Mouse (Mus musculus) stomach, embryonic 15.5 days (tissue): ENCODE data around the gene Mboat1. TPM values are rescaled to one million over a fixed set of nuclear protein-coding genes. Genes with fewer than 3 reads are reported as not detected.

ENCODE experiments used
- ATAC-seq: fragments of 200-750 bp; cut with Nextera tagmentation; 2 replicates; pipeline ENCODE4 v1.8.0; 2017; ENCODE audit warnings: low read depth, moderate number of reproducible peaks, moderate TSS enrichment; ENCODE audit not compliant: insufficient read depth, low FRiP score
- H3K27ac ChIP-seq: fragments of 300-500 bp; sonication (generic); 2 replicates; pipeline ENCODE4 v1.5.1; 2015; ENCODE audit warnings: mild to moderate bottlenecking, inconsistent platforms
- H3K27me3 ChIP-seq: fragments of 300-500 bp; sonication (generic); replicated peaks from 2 replicates; pipeline ENCODE4 v1.6.1; 2015; ENCODE audit warnings: inconsistent platforms
- H3K36me3 ChIP-seq: fragments of 300-500 bp; sonication (generic); 2 replicates; pipeline ENCODE4 v1.6.1; 2015; ENCODE audit warnings: inconsistent platforms
- H3K4me1 ChIP-seq: fragments of 300-500 bp; sonication (generic); 2 replicates; pipeline ENCODE4 v1.6.1; 2015; ENCODE audit warnings: inconsistent platforms
- H3K4me2 ChIP-seq: fragments of 300-500 bp; sonication (generic); 2 replicates; pipeline ENCODE4 v1.6.1; 2015; ENCODE audit warnings: mild to moderate bottlenecking, inconsistent platforms
- H3K4me3 ChIP-seq: fragments of 300-500 bp; sonication (generic); replicated peaks from 2 replicates; pipeline ENCODE4 v1.5.1; 2015; ENCODE audit warnings: inconsistent platforms
- H3K9ac ChIP-seq: fragments of 300-500 bp; sonication (generic); 2 replicates; pipeline ENCODE4 v1.6.1; 2015; ENCODE audit warnings: inconsistent platforms
- H3K9me3 ChIP-seq: fragments of 300-500 bp; sonication (generic); 2 replicates; pipeline ENCODE4 v1.6.1; 2016; ENCODE audit warnings: inconsistent platforms
- WGBS: fragments of 180-500 bp; shearing (Covaris S2); methylation state at CpG from one replicate; pipeline ENCODE4 v1.1.7; 2015; 5-methylcytosine and 5-hydroxymethylcytosine counted together
- polyA plus RNA-seq: library from polyadenylated mRNA; unstranded; fragments of >200 nt; fragmentation: Nextera tagmentation; extraction: Ambion mirVana; gene quantifications from 2 replicates; pipeline ENCODE4 v1.2.1, GENCODE M21; 2015

Mboat1 gene
- polyA plus RNA-seq, 1 experiment from 2014 or later: 54.3 TPM

GRCm38 (mm10) chr13:30154264-30154663, 18.0 kb downstream of the Mboat1 start:
- Histone ChIP-seq H3K27ac (no peak overlapping the region), H3K4me1 (no peaks in the 10 kb centered on the region), H3K36me3 (no peaks in the 10 kb centered on the region), H3K4me2 (no peak overlapping the region), H3K4me3 (no peak overlapping the region), H3K9ac (no peak overlapping the region), H3K27me3 (no peaks in the 10 kb centered on the region), H3K9me3 (no peaks in the 10 kb centered on the region)
- no peak for ATAC-seq
- 80% methylated on average over 4 of the region's 4 CpGs for WGBS

DNA sequence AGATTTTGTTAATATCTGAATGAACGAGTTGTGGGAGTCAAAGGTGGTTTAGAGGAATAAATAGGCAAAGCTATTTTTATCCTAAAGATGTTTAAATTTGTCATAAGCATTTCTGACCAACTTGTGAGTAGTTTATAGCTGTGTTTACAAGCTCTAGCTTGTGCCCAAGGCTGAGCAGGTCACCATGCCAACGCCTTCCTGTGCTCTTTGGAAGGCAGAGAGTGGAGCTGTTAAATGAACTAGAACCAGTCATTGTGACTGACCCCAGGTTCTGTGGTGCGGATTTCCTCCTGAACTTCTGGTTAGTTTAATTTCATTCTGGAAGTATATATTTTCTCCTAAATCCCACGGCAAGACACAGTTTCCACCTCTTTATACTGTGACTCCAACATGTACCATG, 23.3 kb downstream of the Mboat1 start:
- Histone ChIP-seq H3K27ac (no peak overlapping the region), H3K36me3 (no peaks in the 10 kb centered on the region; the same call in 1 of the 2 replicates), H3K4me1 (no peaks in the 10 kb centered on the region), H3K27me3 (no peaks in the 10 kb centered on the region), H3K9ac (no peak overlapping the region), H3K9me3 (no peaks in the 10 kb centered on the region), H3K4me2 (no peak overlapping the region), H3K4me3 (no peak overlapping the region)
- no peak for ATAC-seq
- WGBS: 75% methylated on average over 4 of the region's 4 CpGs

DNA sequence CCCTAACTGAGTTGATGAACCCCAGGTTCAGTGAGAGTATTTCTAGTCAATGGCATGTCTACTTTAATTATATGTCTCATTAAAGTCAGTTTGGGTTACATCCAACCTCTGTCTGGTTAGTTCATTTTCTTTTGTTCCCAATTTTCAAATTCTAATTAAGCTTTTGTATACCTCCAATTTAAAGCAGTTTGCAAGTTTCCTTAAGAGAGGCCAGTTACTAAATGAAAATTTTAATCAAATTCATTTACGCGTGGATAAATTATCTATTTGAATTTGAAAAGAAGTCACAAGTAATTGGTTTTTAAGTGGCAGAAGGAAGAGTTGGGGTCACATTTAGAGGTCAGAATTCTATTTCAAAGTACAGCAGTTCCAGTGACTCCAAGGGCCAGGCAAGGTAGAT, 27.2 kb downstream of the Mboat1 start:
- no peak overlapping the region for H3K4me3 ChIP-seq
- H3K27ac ChIP-seq: no peak overlapping the region
- H3K9ac ChIP-seq: no peak overlapping the region
- no peaks in the 10 kb centered on the region for H3K27me3 ChIP-seq
- no peak overlapping the region for H3K4me2 ChIP-seq
- no peaks in the 10 kb centered on the region for H3K9me3 ChIP-seq
- no peaks in the 10 kb centered on the region; the same call in 1 of the 2 replicates for H3K36me3 ChIP-seq
- no peak for ATAC-seq
- 94% methylated on average over 2 of the region's 2 CpGs for WGBS
- H3K4me1 ChIP-seq: no peaks in the 10 kb centered on the region

GRCm38 (mm10) chr13:30166138-30167090, 30.1 kb downstream of the Mboat1 start:
- H3K27me3 ChIP-seq: no peaks in the 10 kb centered on the region
- H3K4me3 ChIP-seq: no peak overlapping the region
- no peak overlapping the region for H3K27ac ChIP-seq
- H3K9me3 ChIP-seq: no peaks in the 10 kb centered on the region
- WGBS: 63% methylated on average over 13 of the region's 14 CpGs
- no peak for ATAC-seq
- H3K9ac ChIP-seq: no peak overlapping the region
- no peaks in the 10 kb centered on the region for H3K4me1 ChIP-seq
- H3K36me3 ChIP-seq: no peaks in the 10 kb centered on the region; the same call in 1 of the 2 replicates
- H3K4me2 ChIP-seq: no peak overlapping the region

DNA sequence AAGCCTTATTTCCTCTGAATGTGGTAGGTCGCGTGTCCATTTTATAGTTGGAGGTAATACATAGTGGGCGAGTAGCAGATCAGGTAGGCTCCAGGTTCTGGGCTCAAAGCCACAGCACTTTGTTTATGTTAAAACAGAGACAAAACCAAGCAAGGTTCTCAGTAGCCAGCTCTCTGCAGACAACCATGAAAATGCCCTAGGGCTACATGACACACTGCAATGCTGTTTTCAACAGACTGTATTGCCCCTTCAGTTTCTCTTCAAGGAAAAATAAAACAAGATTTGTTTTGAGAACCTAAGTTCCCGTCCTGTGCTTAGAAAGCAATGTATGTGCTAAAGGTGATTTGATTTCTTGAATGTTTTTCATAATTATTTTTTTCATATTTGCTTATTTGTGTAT, 31.2 kb downstream of the Mboat1 start:
- Histone ChIP-seq H3K27ac (no peak overlapping the region), H3K4me1 (no peaks in the 10 kb centered on the region), H3K9me3 (no peaks in the 10 kb centered on the region), H3K4me2 (no peak overlapping the region), H3K9ac (no peak overlapping the region), H3K36me3 (no peaks in the 10 kb centered on the region; the same call in 1 of the 2 replicates), H3K4me3 (no peak overlapping the region), H3K27me3 (no peaks in the 10 kb centered on the region)
- ATAC-seq: no peak
- 78% methylated on average over 4 of the region's 4 CpGs for WGBS

- ATAC-seq: no peak
- no peak overlapping the region for H3K27ac ChIP-seq
- 72% methylated on average over 4 of the region's 4 CpGs for WGBS
These were observed 32.5 kb downstream of the Mboat1 start for GRCm38 (mm10) chr13:30168803-30169202.

GRCm38 (mm10) chr13:30170061-30170460, 33.8 kb downstream of the Mboat1 start:
- ATAC-seq: no peak
- Histone ChIP-seq H3K36me3 (no peaks in the 10 kb centered on the region), H3K4me1 (no peaks in the 10 kb centered on the region), H3K9me3 (no peaks in the 10 kb centered on the region), H3K27ac (no peak overlapping the region), H3K4me3 (no peak overlapping the region), H3K4me2 (no peak overlapping the region), H3K9ac (no peak overlapping the region), H3K27me3 (no peaks in the 10 kb centered on the region)
- WGBS: 62% methylated on average over 6 of the region's 6 CpGs

More at GRCm38 (mm10) chr13:30168803-30169202, 32.5 kb downstream of the Mboat1 start:
- H3K4me3 ChIP-seq: no peak overlapping the region
- no peak overlapping the region for H3K4me2 ChIP-seq
- no peaks in the 10 kb centered on the region for H3K9me3 ChIP-seq
- no peaks in the 10 kb centered on the region for H3K36me3 ChIP-seq
- no peaks in the 10 kb centered on the region for H3K4me1 ChIP-seq
- H3K9ac ChIP-seq: no peak overlapping the region
- no peaks in the 10 kb centered on the region for H3K27me3 ChIP-seq

- no peaks in the 10 kb centered on the region for H3K9me3 ChIP-seq
- ATAC-seq: no peak
- no peak overlapping the region for H3K4me2 ChIP-seq
- no peak overlapping the region for H3K4me3 ChIP-seq
- H3K27ac ChIP-seq: no peak overlapping the region
- no peaks in the 10 kb centered on the region for H3K27me3 ChIP-seq
- no peak overlapping the region for H3K9ac ChIP-seq
- WGBS: 83% methylated on average over 4 of the region's 4 CpGs
- H3K36me3 ChIP-seq: no peaks in the 10 kb centered on the region
- H3K4me1 ChIP-seq: no peaks in the 10 kb centered on the region
These were observed 38.3 kb downstream of the Mboat1 start for GRCm38 (mm10) chr13:30174586-30174985.

DNA sequence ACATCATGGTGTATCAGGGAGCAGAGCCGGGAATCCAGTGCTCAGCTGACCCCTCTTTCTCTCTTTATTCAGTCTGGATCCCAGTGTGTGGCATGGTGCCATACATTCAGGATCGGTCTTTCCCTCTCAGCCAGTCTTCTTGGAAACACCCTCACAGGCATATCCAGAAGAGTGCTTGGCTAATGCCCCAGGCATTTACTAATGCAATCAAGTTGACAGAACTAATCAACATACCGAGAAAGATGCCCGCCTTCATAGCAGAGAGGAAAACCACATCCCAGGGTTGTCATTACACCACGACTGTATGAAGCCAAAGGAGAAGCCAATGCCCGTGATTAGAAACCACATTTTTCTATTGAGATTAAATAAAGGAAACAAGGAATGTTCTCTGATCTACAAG, 41.1 kb downstream of the Mboat1 start:
- Histone ChIP-seq H3K4me2 (no peak overlapping the region), H3K36me3 (no peaks in the 10 kb centered on the region), H3K27ac (no peak overlapping the region), H3K27me3 (no peaks in the 10 kb centered on the region), H3K9me3 (no peaks in the 10 kb centered on the region), H3K9ac (no peak overlapping the region), H3K4me3 (no peak overlapping the region), H3K4me1 (no peaks in the 10 kb centered on the region)
- WGBS: 74% methylated on average over 6 of the region's 6 CpGs
- ATAC-seq: no peak

- Histone ChIP-seq H3K27me3 (no peaks in the 10 kb centered on the region), H3K9me3 (no peaks in the 10 kb centered on the region), H3K4me1 (no peaks in the 10 kb centered on the region), H3K36me3 (no peaks in the 10 kb centered on the region), H3K27ac (peak overlapping the region; percentile 71; the same call in 1 of the 2 replicates), H3K9ac (no peak overlapping the region), H3K4me3 (no peak overlapping the region), H3K4me2 (no peak overlapping the region)
- 72% methylated on average over 6 of the region's 6 CpGs for WGBS
- ATAC-seq: no peak
These were observed 49.3 kb downstream of the Mboat1 start for GRCm38 (mm10) chr13:30185549-30185948.

DNA sequence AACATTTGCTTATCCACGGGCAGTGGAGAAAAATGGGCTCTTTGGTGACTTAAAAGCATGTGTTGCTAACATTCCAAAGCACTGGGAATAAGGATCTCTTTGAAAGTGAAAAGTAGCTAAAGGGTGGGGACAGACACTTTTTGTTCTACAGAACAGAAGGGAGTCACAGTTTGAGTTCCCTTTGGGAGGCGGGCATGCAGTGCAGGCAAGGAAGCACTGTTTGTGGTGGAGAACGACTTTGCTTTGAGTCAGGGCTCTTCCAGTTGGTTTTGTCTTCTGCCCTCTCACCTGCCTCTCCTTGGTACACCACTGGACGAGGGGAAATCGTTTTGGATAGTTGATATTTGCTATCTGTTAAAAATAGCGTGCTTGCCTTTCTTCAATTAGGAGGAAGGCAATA, 49.7 kb downstream of the Mboat1 start:
- no peak overlapping the region for H3K4me2 ChIP-seq
- no peaks in the 10 kb centered on the region for H3K4me1 ChIP-seq
- H3K27me3 ChIP-seq: no peaks in the 10 kb centered on the region
- H3K27ac ChIP-seq: peak overlapping the region; percentile 71; the same call in 1 of the 2 replicates
- 38% methylated on average over 6 of the region's 6 CpGs for WGBS
- H3K9ac ChIP-seq: no peak overlapping the region
- no peaks in the 10 kb centered on the region for H3K36me3 ChIP-seq
- no peak for ATAC-seq
- no peaks in the 10 kb centered on the region for H3K9me3 ChIP-seq
- H3K4me3 ChIP-seq: no peak overlapping the region

- no peaks in the 10 kb centered on the region for H3K4me1 ChIP-seq
- no peak overlapping the region for H3K9ac ChIP-seq
- H3K9me3 ChIP-seq: no peaks in the 10 kb centered on the region
- H3K36me3 ChIP-seq: no peaks in the 10 kb centered on the region
- H3K4me3 ChIP-seq: no peak overlapping the region
- no peaks in the 10 kb centered on the region for H3K27me3 ChIP-seq
- H3K27ac ChIP-seq: peak overlapping the region; percentile 71; the same call in 1 of the 2 replicates
- WGBS: 57% methylated on average over 8 of the region's 8 CpGs
- no peak overlapping the region for H3K4me2 ChIP-seq
- peak; percentile 58; the same call in 1 of the 2 replicates for ATAC-seq
These were observed 50.2 kb downstream of the Mboat1 start for GRCm38 (mm10) chr13:30186456-30186855.
